Mouse (Mus musculus) spleen, adult 2 months (tissue): ENCODE data around the gene Grcc10.

Source experiments
- CTCF ChIP-seq: fragments of 200-500 bp; IDR thresholded peaks from 2 replicates; pipeline ENCODE4 v1.5.1; 2011; ENCODE audit warnings: mild to moderate bottlenecking, inconsistent platforms; ENCODE audit not compliant: insufficient read depth, insufficient read length, insufficient replicate concordance; ENCODE audit errors: extremely low read depth
- POLR2A ChIP-seq: fragments of 200-500 bp; IDR thresholded peaks from 2 replicates; pipeline ENCODE4 v1.6.1; 2011; ENCODE audit warnings: low read depth, low read length, inconsistent platforms

DNA sequence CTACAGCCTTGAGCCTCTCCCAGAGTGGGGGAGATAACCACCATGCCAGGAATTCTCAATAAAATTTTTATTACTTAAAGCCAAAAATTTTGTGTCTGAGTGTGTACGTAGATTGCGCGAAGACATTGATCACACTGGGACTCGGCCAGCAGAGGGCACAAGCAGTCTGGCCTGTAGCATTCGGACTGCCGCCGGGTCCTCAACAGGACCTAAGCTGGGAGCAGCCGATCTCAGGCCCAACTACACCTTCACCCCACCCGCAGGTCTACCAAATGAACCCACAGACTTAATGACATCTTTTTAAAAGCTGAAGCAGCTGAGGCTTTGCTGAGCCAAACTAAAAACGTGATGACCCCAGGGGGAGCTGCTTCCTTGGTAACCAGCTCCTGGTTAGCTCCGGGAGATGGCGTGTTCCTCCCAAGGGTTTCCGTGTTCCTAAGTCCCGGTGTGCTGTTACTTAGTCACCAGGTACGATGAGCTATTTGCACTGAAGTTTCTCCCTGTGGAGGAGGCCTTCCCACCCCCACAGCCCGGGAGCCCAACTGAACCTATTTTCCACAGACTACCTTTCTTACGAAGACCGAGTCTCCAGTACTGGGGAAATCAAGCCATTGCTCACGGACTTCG, 24.2 kb downstream of the Grcc10 start:
- TF ChIP-seq CTCF, result peak; percentile 90
- TF ChIP-seq POLR2A, result no peak
